Mouse (Mus musculus) limb, embryonic 10.5 days (tissue): ENCODE measurements around the gene Nek9. TPM values are rescaled to one million over a fixed set of nuclear protein-coding genes. Genes with fewer than 3 reads are reported as not detected.
A peak's percentile ranks its signal among the peaks of the same experiment; 100 is the strongest.

ENCODE experiments used
- DNase-seq: peaks from one replicate; pipeline ENCODE4 v3.0.0-alpha.2; 2017; ENCODE audit warnings: low spot score
- H3K27ac ChIP-seq: fragments of 300-500 bp; sonication (generic); 2 replicates; pipeline ENCODE4 v1.5.1; 2016; ENCODE audit warnings: mild to moderate bottlenecking
- H3K27me3 ChIP-seq: fragments of 300-500 bp; sonication (generic); 2 replicates; pipeline ENCODE4 v1.6.1; 2016; ENCODE audit warnings: low read depth, mild to moderate bottlenecking; ENCODE audit not compliant: poor library complexity, severe bottlenecking
- H3K36me3 ChIP-seq: fragments of 300-500 bp; sonication (generic); 2 replicates; pipeline ENCODE4 v1.6.1; 2016; ENCODE audit warnings: mild to moderate bottlenecking, moderate library complexity
- H3K4me1 ChIP-seq: fragments of 300-500 bp; sonication (generic); 2 replicates; pipeline ENCODE4 v1.6.1; 2016
- H3K4me3 ChIP-seq: fragments of 300-500 bp; sonication (generic); 2 replicates; pipeline ENCODE4 v1.5.1; 2016; ENCODE audit warnings: mild to moderate bottlenecking, moderate library complexity
- H3K9me3 ChIP-seq: fragments of 300-500 bp; sonication (generic); replicated peaks from 2 replicates; pipeline ENCODE4 v1.6.1; 2016; ENCODE audit warnings: mild to moderate bottlenecking
- WGBS: fragments of 180-500 bp; shearing (Covaris S2); methylation state at CpG from one replicate; pipeline ENCODE4 v1.1.7; 2016; 5-methylcytosine and 5-hydroxymethylcytosine counted together
- polyA plus RNA-seq: library from polyadenylated mRNA; unstranded; fragments of >200 nt; fragmentation: Nextera tagmentation; extraction: Ambion mirVana; gene quantifications from 2 replicates; pipeline ENCODE4 v1.2.1, GENCODE M21; 2016

Nek9 gene
- polyA plus RNA-seq: 26.0 and 29.9 TPM in 2 replicates

DNA sequence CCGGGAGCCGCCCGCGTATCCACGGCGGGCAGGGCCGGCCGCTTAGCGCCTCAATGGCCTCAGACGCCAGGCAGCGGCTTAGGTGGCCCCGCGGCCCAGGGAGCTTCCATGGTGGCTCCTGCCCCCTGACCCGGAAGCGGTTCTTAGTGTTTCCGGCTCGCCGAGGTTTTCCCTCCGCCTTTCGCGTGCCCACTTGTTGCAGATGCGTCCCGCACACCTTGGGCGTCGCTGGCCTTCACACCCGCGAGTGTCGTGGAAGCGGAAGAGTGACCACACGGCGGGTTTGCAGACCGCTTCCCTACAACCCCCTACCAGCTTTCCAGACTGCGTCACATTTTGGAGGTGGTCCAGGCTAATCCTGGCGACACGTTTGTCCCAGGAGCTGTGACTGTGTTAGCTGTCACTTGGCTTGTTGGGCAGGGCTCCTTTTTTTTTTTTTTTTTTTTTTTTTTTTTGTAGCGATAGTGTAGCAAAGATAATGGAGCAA is at the start of gene Nek9:
Gene Nek9, minus strand, starts transcription at position 120 of the 487 bp plus-strand sequence.
- DNase-seq: peak; percentile 98
- peak within 1 kb of the TSS; percentile 98 for H3K27ac ChIP-seq
- peak within 1 kb of the TSS; percentile 98 for H3K4me3 ChIP-seq
- H3K36me3 ChIP-seq: peaks cover 51% of the 10 kb centered on the region
- under 1% methylated on average over 36 of the region's 36 CpGs for WGBS
- H3K9me3 ChIP-seq: no peaks in the 10 kb centered on the region
- no peaks in the 10 kb centered on the region for H3K27me3 ChIP-seq
- peaks cover 17% of the 10 kb centered on the region for H3K4me1 ChIP-seq

- Histone ChIP-seq H3K9me3 (no peaks in the 10 kb centered on the region), H3K27me3 (no peaks in the 10 kb centered on the region), H3K36me3 (no peaks in the 10 kb centered on the region), H3K4me1 (0 out of 2 replicates have a peak, but pooled peaks cover 3% of the 10 kb centered on the region), H3K27ac (no peak overlapping the region), H3K4me3 (no peak overlapping the region)
- no peak for DNase-seq
- WGBS: 53% methylated on average over 5 of the region's 5 CpGs
Measured at GRCm38 (mm10) chr12:85385995-85386375, 46.8 kb upstream of the Nek9 start.

GRCm38 (mm10) chr12:85385329-85385994 is 46.3 kb upstream of the Nek9 start:
- 0 out of 2 replicates have a peak, but pooled peaks cover 3% of the 10 kb centered on the region for H3K4me1 ChIP-seq
- H3K27ac ChIP-seq: no peak overlapping the region
- no peaks in the 10 kb centered on the region for H3K9me3 ChIP-seq
- DNase-seq: no peak
- no peak overlapping the region for H3K4me3 ChIP-seq
- H3K36me3 ChIP-seq: no peaks in the 10 kb centered on the region
- 83% methylated on average over 10 of the region's 10 CpGs for WGBS
- H3K27me3 ChIP-seq: no peaks in the 10 kb centered on the region

GRCm38 (mm10) chr12:85382761-85383680 is 43.9 kb upstream of the Nek9 start:
- no peak for DNase-seq
- 0 out of 2 replicates have a peak, but pooled peaks cover 3% of the 10 kb centered on the region for H3K4me1 ChIP-seq
- 80% methylated on average over 14 of the region's 14 CpGs for whole genome bisulfite sequencing
- H3K36me3 ChIP-seq: no peaks in the 10 kb centered on the region
- no peaks in the 10 kb centered on the region for H3K9me3 ChIP-seq
- no peaks in the 10 kb centered on the region for H3K27me3 ChIP-seq
- H3K4me3 ChIP-seq: no peak overlapping the region
- no peak overlapping the region for H3K27ac ChIP-seq

DNA sequence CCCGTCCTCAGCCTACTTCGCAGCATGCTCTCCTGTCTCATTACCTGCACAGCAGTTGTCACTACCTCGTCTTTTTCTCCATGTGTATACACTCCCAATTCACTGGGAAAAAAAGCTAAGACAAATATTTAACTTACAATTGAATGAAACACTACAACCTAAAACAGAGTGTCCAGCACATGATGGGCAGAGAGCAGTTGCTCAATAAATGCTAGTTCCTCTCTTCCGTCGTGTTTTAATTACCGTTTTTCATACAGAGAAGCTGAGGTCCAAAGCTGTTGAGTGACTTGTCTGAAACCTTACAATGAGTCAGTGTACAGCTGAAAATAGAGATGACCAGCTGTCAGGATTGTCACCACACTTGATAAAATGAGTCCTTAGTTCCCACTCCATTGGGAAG is 42.4 kb upstream of the Nek9 start:
- DNase-seq: no peak
- H3K4me3 ChIP-seq: no peak overlapping the region
- no peaks in the 10 kb centered on the region for H3K36me3 ChIP-seq
- H3K4me1 ChIP-seq: 0 out of 2 replicates have a peak, but pooled peaks cover 3% of the 10 kb centered on the region
- H3K9me3 ChIP-seq: no peaks in the 10 kb centered on the region
- no peaks in the 10 kb centered on the region for H3K27me3 ChIP-seq
- WGBS: 94% methylated on average over 6 of the region's 6 CpGs
- no peak overlapping the region for H3K27ac ChIP-seq

- H3K9me3 ChIP-seq: no peaks in the 10 kb centered on the region
- no peaks in the 10 kb centered on the region for H3K27me3 ChIP-seq
- H3K4me3 ChIP-seq: no peak overlapping the region
- 76% methylated on average over 7 of the region's 7 CpGs for WGBS
- 0 out of 2 replicates have a peak, but pooled peaks cover 3% of the 10 kb centered on the region for H3K4me1 ChIP-seq
- no peaks in the 10 kb centered on the region for H3K36me3 ChIP-seq
- no peak for DNase-seq
- H3K27ac ChIP-seq: no peak overlapping the region
Measured at GRCm38 (mm10) chr12:85380942-85381341, 41.8 kb upstream of the Nek9 start.

- Histone ChIP-seq H3K9me3 (no peaks in the 10 kb centered on the region), H3K36me3 (no peaks in the 10 kb centered on the region), H3K4me1 (0 out of 2 replicates have a peak, but pooled peaks cover 4% of the 10 kb centered on the region), H3K27ac (no peak overlapping the region), H3K4me3 (no peak overlapping the region), H3K27me3 (no peaks in the 10 kb centered on the region)
- WGBS: 74% methylated on average over 1 of the region's 1 CpGs
- no peak for DNase-seq
Measured at GRCm38 (mm10) chr12:85380308-85380707, 41.1 kb upstream of the Nek9 start.

DNA sequence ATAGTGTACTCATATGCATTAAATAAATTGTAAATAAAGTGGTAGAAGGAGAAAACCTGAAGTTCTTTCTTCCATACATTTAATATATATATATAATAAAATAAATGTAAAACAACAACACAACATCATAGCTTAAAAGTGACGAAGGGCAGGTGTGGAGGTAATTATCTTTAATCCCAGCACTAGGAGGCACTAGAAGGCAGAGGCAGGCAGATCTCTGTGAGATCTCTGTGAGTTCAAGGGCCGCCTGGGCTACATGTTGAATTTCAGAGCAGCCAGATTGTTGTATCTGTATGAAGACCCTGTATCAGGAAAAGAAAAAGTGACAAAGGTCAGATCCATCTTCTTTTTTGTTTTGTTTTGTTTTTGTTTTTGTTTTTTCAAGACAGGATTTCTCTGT is 39.1 kb upstream of the Nek9 start:
- Histone ChIP-seq H3K4me3 (no peak overlapping the region), H3K27ac (no peak overlapping the region)
- 90% methylated on average over 2 of the region's 2 CpGs for WGBS

DNA sequence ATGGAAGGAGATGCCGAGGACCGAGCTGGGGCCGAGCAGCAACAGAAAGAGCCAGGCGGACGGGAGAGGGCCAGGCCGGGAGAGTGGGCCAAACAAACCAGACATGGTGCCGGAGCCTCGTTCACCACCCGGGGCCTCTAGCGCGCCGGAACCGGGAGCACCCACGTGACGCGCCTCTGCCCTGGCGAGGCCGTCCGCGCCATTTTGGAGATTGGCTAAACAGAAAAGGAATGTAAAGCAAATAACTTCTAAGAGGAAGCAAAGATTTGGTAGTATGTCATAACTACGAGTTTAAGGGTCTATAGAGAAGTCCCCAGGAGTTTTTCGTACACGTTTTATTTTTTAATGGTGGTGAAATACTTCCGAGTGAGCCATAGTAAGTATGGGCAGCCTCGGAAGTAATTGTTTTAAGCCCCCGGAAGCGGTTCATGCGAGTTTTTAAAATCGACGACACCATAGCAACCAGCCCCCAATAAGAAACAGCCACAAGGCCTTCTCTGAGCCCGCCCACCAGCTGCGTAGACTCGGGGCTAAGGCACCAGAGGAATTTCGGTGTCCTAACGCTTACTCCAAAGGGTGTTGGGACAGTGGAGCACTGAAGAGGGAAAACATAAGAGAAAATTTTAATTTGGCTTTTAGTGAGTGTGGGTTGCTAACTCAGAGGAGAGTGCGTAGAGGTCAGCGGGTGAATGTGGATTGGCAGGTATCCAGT is 35.6 kb upstream of the Nek9 start, which contains the start of gene Tmed10:
Gene Tmed10, minus strand, starts transcription at position 287 of the 712 bp plus-strand sequence.
- Histone ChIP-seq H3K4me1 (peaks cover 25% of the 10 kb centered on the region), H3K36me3 (0 out of 2 replicates have a peak, but pooled peaks cover 3% of the 10 kb centered on the region), H3K9me3 (no peaks in the 10 kb centered on the region), H3K4me3 (peak within 1 kb of the TSS; percentile 80), H3K27ac (peak within 1 kb of the TSS; percentile 96), H3K27me3 (no peaks in the 10 kb centered on the region)
- peak; percentile 90 for DNase-seq
- 1% methylated on average over 37 of the region's 37 CpGs for WGBS

More for the DNA sequence above, 39.1 kb upstream of the Nek9 start:
- peaks cover 10% of the 10 kb centered on the region; the same call in 1 of the 2 replicates for H3K4me1 ChIP-seq
- DNase-seq: no peak
- H3K9me3 ChIP-seq: no peaks in the 10 kb centered on the region
- H3K27me3 ChIP-seq: no peaks in the 10 kb centered on the region
- H3K36me3 ChIP-seq: no peaks in the 10 kb centered on the region

GRCm38 (mm10) chr12:85373591-85374560 is 34.7 kb upstream of the Nek9 start:
- Histone ChIP-seq H3K4me3 (peak overlapping the region; percentile 80), H3K27me3 (no peaks in the 10 kb centered on the region), H3K4me1 (peaks cover 25% of the 10 kb centered on the region), H3K9me3 (no peaks in the 10 kb centered on the region), H3K27ac (peak overlapping the region; percentile 96), H3K36me3 (0 out of 2 replicates have a peak, but pooled peaks cover 3% of the 10 kb centered on the region)
- peak; percentile 70 for DNase-seq
- WGBS: 2% methylated on average over 53 of the region's 53 CpGs

DNA sequence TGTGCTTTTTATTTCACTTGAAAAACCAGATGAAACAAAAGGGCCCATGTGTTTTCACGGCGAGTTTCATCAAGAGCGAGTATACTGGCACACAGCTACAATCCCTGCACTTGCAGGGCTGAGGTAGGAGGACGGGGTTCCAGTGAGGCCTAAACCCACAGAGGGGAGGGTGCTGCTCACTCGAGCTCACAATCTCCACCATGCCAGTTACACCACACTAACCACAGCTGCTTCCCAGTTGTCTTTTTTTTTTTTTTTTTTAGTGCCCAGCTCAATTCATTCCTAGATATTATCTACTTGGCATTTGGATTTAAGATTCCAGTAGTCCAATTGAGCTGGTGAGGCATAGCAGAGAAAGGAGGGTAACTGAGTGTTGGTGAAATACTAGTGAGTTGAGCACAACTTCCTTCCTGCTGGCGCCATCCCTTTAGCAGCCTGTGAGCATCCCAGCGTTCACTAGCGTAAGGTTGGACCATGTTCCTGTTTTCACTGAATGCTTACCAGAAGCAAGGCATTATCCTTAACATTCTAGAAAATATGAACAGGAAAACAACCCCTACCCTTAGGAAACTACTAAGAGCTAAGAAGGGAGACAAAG is 33.0 kb upstream of the Nek9 start:
- H3K4me3 ChIP-seq: 0 out of 2 replicates have a peak overlapping the region, but pooled peaks have one; percentile 80
- 83% methylated on average over 8 of the region's 8 CpGs for WGBS
- no peaks in the 10 kb centered on the region for H3K27me3 ChIP-seq

More for the DNA sequence above, 33.0 kb upstream of the Nek9 start:
- Histone ChIP-seq H3K4me1 (peaks cover 25% of the 10 kb centered on the region), H3K27ac (no peak overlapping the region), H3K36me3 (peaks cover 9% of the 10 kb centered on the region; the same call in 1 of the 2 replicates), H3K9me3 (no peaks in the 10 kb centered on the region)
- DNase-seq: no peak
